Mouse (Mus musculus) embryo, embryonic 10.5 days (tissue): ENCODE measurements around the gene Aifm2.

Experiments used
- DNase-seq: peaks from one replicate; pipeline ENCODE4 v3.0.0-alpha.2; 2015; ENCODE audit warnings: low spot score

Gene Aifm2

GRCm38 (mm10) chr10:61715996-61716864, 1.2 kb downstream of the Aifm2 start:
- DNase-seq = no peak

DNA sequence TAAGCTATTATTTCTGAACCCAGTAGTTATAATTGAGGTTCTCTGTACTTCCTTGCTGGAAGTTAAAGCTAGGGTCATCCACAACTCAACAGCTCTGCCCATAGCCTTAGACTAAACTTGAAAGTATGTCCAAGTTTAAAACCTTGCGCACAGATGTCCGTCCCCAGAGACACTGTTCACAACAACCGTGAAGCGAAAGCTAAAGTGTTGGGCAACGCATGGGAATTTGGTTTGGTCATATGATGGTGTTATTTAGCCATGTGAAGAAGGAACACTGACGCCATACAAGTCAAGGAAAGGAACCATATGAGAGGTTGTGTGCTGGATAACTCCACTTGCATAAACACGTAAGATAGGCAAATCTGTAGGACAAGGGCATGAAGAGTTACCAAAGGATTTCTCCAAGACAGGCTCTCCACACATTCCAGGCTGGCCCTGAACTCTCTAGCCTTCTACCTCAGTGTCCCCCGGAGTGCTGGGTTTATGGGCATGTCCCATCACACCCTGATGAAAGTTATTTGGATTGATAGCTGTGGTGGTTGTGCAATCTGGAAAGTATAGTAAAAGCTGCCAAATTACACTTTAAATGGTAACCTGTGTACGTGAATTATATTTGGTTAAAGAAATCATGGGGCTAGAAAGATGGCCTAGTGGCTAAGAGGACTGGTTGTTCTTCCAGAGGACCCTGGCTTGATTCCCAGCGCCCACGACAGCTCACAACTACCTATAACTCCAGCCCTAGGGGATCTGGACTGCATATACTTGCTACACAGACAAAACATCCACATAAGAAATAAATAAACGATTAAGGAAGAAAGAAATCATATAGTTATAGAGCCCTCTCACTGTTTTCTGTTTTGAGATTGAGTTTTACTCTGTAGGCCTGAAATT, 2.6 kb downstream of the Aifm2 start:
- no peak for DNase-seq

DNA sequence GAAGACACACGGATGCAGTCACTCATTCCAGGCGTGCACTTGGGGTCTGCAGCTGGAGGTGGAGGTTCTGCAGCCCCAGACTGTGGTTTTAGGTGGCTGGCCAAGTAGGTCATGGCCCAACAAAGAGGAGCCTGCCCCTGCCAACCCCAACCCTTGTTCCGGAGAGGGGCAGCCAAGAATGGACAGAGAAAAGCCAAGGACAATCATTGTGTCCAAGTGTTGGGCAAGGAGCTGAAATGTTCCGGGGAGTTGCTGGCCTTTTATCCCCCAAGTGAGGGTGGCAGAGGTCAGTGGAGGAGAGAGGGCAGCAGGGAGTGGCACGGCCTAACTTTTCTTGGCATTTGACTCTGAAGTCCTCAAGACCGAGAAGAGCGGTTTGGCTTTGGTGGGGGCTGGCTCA, 5.3 kb downstream of the Aifm2 start:
- no peak for DNase-seq

DNA sequence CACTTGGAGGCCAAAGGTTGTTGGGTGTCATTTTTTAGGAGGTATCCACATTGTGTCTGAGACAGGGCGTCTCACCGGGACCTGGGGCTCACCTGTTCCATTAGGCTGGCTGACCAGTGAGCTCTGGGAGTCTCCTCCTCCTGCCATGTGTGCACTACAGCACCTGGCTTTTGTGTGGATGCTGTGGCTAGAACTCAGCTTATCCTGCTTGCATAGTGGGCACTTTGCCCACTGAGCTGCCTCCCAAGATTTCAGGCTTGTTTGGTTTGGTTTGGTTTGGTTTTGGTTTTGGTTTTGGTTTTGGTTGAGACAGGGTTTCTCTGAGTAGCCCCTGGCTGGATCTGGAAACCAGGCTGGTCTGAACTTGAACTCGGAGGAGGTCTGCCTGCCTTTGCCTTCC, 7.2 kb downstream of the Aifm2 start:
- no peak for DNase-seq

GRCm38 (mm10) chr10:61723271-61723670, 8.2 kb downstream of the Aifm2 start:
- DNase-seq = no peak

DNA sequence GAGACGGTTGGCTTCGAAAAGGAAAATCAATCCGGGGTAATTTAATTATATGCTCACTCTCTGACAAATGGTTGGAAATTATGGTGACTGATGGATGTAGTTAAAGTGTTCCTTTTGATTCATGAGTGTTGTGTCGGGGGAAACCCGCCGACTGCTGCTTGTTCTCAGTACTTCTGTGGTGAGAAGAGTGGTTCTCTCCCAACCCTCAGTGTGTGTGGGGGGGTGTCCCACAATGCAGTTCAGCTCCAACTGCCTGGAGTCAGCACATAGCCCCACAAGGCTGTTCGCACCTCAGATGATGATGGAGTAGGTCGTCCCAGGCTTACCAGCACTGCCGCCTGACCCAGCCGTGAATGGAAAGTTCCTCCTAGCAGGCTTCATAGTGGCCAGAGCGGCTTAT, 14.1 kb downstream of the Aifm2 start:
- DNase-seq = no peak

- no peak for DNase-seq
Measured at GRCm38 (mm10) chr10:61730171-61730570, 15.1 kb downstream of the Aifm2 start.

GRCm38 (mm10) chr10:61734377-61734776, 19.3 kb downstream of the Aifm2 start:
- peak; percentile 63 for DNase-seq

GRCm38 (mm10) chr10:61736671-61737078, 21.6 kb downstream of the Aifm2 start:
- DNase-seq = no peak

DNA sequence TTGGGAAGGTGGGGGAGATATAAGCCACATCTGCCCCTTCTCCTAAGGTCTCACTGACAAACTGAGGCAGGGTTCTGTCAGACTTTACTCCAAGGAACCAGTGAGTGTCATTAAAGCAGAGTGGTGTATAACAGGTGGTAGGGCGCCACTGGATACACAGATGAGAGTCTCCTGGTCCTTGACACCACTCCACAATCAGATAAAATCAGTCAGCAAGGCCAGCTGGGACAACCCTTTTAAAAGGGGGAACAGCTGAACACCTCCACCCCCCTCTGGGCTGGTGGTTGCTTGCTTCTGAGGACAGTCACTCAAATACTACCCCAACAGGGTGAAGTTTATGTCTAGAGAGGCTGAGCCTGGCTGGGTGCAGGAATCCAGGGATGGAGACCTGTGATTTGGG, 22.5 kb downstream of the Aifm2 start:
- DNase-seq = no peak

- no peak for DNase-seq
Measured at GRCm38 (mm10) chr10:61738126-61738525, 23.1 kb downstream of the Aifm2 start.

DNA sequence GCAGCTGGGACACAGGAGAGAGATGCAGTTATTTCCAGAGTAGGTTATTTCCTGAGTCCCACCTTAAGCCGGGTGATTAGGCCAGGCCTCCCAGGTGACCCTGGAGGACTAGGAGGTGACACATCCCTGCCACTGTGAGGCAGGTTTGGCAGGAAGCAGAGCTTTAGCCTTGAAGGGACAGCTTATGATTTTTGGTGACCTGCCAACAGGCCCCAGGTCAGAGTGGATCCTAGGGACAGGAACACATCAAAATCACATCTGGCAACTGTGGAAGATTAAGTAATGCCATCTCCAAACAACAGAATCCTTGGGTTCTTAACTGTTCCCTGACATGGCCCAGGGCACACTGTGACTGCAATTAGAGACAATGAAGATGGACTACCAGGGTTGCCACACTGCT, 26.2 kb downstream of the Aifm2 start:
- DNase-seq = no peak

GRCm38 (mm10) chr10:61741873-61742272, 26.8 kb downstream of the Aifm2 start:
- no peak for DNase-seq

- no peak for DNase-seq
Measured at GRCm38 (mm10) chr10:61742336-61742735, 27.3 kb downstream of the Aifm2 start.

GRCm38 (mm10) chr10:61745133-61745532, 30.1 kb downstream of the Aifm2 start:
- DNase-seq = peak; percentile 65

GRCm38 (mm10) chr10:61747302-61747701, 32.2 kb downstream of the Aifm2 start:
- no peak for DNase-seq

DNA sequence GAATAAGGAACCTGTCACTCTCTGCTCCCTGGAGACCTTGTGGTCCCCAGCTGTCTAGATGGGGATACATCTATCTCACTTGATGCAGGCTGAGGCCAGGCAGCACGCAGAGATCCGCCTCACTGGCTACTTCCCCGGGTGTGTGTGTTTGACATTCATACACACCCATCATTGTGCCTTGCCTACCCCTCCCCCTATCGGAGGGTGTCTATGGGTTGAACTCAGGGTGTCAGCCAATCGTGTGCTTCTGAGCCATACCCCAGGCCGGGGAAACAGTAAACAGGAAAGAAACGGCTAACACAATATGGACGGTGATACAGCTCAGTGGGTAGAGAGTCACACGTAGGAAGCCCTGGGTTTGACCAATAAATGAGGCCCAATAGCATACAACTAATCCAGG, 35.0 kb downstream of the Aifm2 start:
- DNase-seq = no peak

- DNase-seq = no peak
Measured at GRCm38 (mm10) chr10:61751534-61752219, 36.6 kb downstream of the Aifm2 start.

- DNase-seq = no peak
Measured at GRCm38 (mm10) chr10:61753071-61753470, 38.0 kb downstream of the Aifm2 start.

GRCm38 (mm10) chr10:61757022-61757421, 42.0 kb downstream of the Aifm2 start:
- DNase-seq = no peak

GRCm38 (mm10) chr10:61758904-61759303, 43.8 kb downstream of the Aifm2 start:
- DNase-seq = no peak

GRCm38 (mm10) chr10:61759869-61760268, 44.8 kb downstream of the Aifm2 start:
- peak; percentile 59 for DNase-seq
